Mouse (Mus musculus): ENCODE results near the gene Ube2v1. TPM values are rescaled to one million over a fixed set of nuclear protein-coding genes. Genes with fewer than 3 reads are reported as not detected.

Gene Ube2v1
- total RNA-seq (2021) = 100 to 1,000 TPM; 183 to 193 TPM
- long read RNA-seq, experiment 1, transcript Ube2v1-207 (5 exons, 924 nt) = minor isoform, 18 of 446 reads
- long read RNA-seq, experiment 1, transcript Ube2v1-201 (3 exons, 1,586 nt) = minor isoform, 13 of 446 reads
- long read RNA-seq, experiment 1, transcript Ube2v1-202 (4 exons, 2,041 nt) = major isoform, 397 of 446 reads
- long read RNA-seq, experiment 1, partial matches to known transcripts = 6 of 446 reads
- long read RNA-seq, experiment 1, other reads (novel, unspliced or antisense) = 9 of 446 reads
- long read RNA-seq, experiment 2, transcript Ube2v1-201 (3 exons, 1,586 nt) = minor isoform, 6 of 426 reads
- long read RNA-seq, experiment 2, transcript Ube2v1-202 (4 exons, 2,041 nt) = major isoform, 390 of 426 reads
- long read RNA-seq, experiment 2, transcript Ube2v1-207 (5 exons, 924 nt) = minor isoform, 10 of 426 reads
- long read RNA-seq, experiment 2, partial matches to known transcripts = 2 of 426 reads
- long read RNA-seq, experiment 2, other reads (novel, unspliced or antisense) = 18 of 426 reads

- peak; percentile 96 to 97 for DNase-seq (ENCODE audit: low spot score in 2 of 2)
These were observed at the start of gene Ube2v1 for GRCm38 (mm10) chr2:167631591-167632448. TSS of gene Ube2v1 (minus strand) at chr2:167632095.

GRCm38 (mm10) chr2:167680657-167681056 is 48.8 kb upstream of the Ube2v1 start:
- peak in 1 of 2 experiments; percentile 56 for DNase-seq (ENCODE audit: low spot score in 2 of 2)

GRCm38 (mm10) chr2:167679902-167680430 is 48.1 kb upstream of the Ube2v1 start:
- peak; percentile 80 to 84 for DNase-seq (ENCODE audit: low spot score in 2 of 2)

GRCm38 (mm10) chr2:167678600-167678999 is 46.7 kb upstream of the Ube2v1 start:
- DNase-seq (ENCODE audit: low spot score in 2 of 2) = no peak

GRCm38 (mm10) chr2:167675120-167675909 is 43.4 kb upstream of the Ube2v1 start:
- no peak for DNase-seq (ENCODE audit: low spot score in 2 of 2)

- DNase-seq (ENCODE audit: low spot score in 2 of 2) = peak in 1 of 2 experiments; percentile 49
These were observed 40.4 kb upstream of the Ube2v1 start for GRCm38 (mm10) chr2:167672212-167672685.

- no peak for DNase-seq (ENCODE audit: low spot score in 2 of 2)
These were observed 39.3 kb upstream of the Ube2v1 start for GRCm38 (mm10) chr2:167671101-167671633.

GRCm38 (mm10) chr2:167669398-167669797 is 37.5 kb upstream of the Ube2v1 start:
- no peak for DNase-seq (ENCODE audit: low spot score in 2 of 2)

- DNase-seq (ENCODE audit: low spot score in 2 of 2) = no peak
These were observed 36.5 kb upstream of the Ube2v1 start for GRCm38 (mm10) chr2:167668426-167668825.

GRCm38 (mm10) chr2:167665972-167666713 is 34.2 kb upstream of the Ube2v1 start:
- DNase-seq (ENCODE audit: low spot score in 2 of 2) = no peak

- no peak for DNase-seq (ENCODE audit: low spot score in 2 of 2)
These were observed 30.8 kb upstream of the Ube2v1 start for GRCm38 (mm10) chr2:167662713-167663112.

- DNase-seq (ENCODE audit: low spot score in 2 of 2) = peak; percentile 98 to 99
These were observed 29.6 kb upstream of the Ube2v1 start, which contains the start of gene Gm20431 for GRCm38 (mm10) chr2:167661270-167662203. TSS of gene Gm20431 (minus strand) at chr2:167661496.

GRCm38 (mm10) chr2:167660611-167660971 is 28.7 kb upstream of the Ube2v1 start:
- DNase-seq (ENCODE audit: low spot score in 2 of 2) = no peak

GRCm38 (mm10) chr2:167659847-167660610 is 28.1 kb upstream of the Ube2v1 start:
- DNase-seq (ENCODE audit: low spot score in 2 of 2) = peak in 1 of 2 experiments; percentile 72

GRCm38 (mm10) chr2:167659177-167659846 is 27.4 kb upstream of the Ube2v1 start:
- no peak for DNase-seq (ENCODE audit: low spot score in 2 of 2)

- no peak for DNase-seq (ENCODE audit: low spot score in 2 of 2)
These were observed 26.8 kb upstream of the Ube2v1 start for GRCm38 (mm10) chr2:167658712-167659111.

- no peak for DNase-seq (ENCODE audit: low spot score in 2 of 2)
These were observed 26.1 kb upstream of the Ube2v1 start for GRCm38 (mm10) chr2:167657973-167658372.

Data from gastrocnemius, postnatal 4 days (tissue).